Mouse (Mus musculus) CH12.LX (cell line): ENCODE measurements around the gene Colq. TPM values are rescaled to one million over a fixed set of nuclear protein-coding genes. Genes with fewer than 3 reads are reported as not detected.

ENCODE experiments used
- DNase-seq: peaks from one replicate; pipeline ENCODE4 v3.0.0-alpha.2; 2013; ENCODE audit errors: extremely low read depth
- H3K27ac ChIP-seq: 2 replicates; pipeline ENCODE4 v1.5.1; 2012; ENCODE audit warnings: low read depth, mild to moderate bottlenecking, control low read depth, moderate library complexity; ENCODE audit not compliant: insufficient read depth
- H3K27me3 ChIP-seq: replicated peaks from 2 replicates; pipeline ENCODE3; 2012; ENCODE audit warnings: inconsistent platforms
- H3K36me3 ChIP-seq, 2 experiments: replicated peaks in 1 of 2; 2 replicates each; pipeline versions ENCODE3 to v1.6.1; 2012; ENCODE audit warnings: inconsistent platforms in 1 of 2, low read length in 1 of 2, mild to moderate bottlenecking in 1 of 2, mixed read lengths in 1 of 2, moderate library complexity in 1 of 2; ENCODE audit not compliant: control insufficient read depth in 1 of 2, insufficient read depth in 1 of 2
- H3K4me1 ChIP-seq, 2 experiments: 2 replicates each; pipeline ENCODE4 v1.6.1; 2012; ENCODE audit warnings: inconsistent platforms in 1 of 2, moderate library complexity in 1 of 2; ENCODE audit not compliant: insufficient read depth in 2 of 2, control insufficient read depth in 1 of 2
- H3K4me2 ChIP-seq: 2 replicates; pipeline ENCODE4 v1.6.1; 2012; ENCODE audit warnings: low read depth, mild to moderate bottlenecking, control low read depth; ENCODE audit not compliant: poor library complexity, insufficient read depth, severe bottlenecking
- H3K4me3 ChIP-seq, 3 experiments: fragments of 150-350 bp in 1 of 3; sonication (generic) in 1 of 3; replicated peaks in 1 of 3; 2 replicates each; pipeline versions ENCODE3 to v1.5.1; 2011 to 2012; ENCODE audit warnings: low read depth in 2 of 3, low read length in 2 of 3, mild to moderate bottlenecking in 2 of 3, moderate library complexity in 2 of 3, control low read depth in 1 of 3, improper control_type of control experiment in 1 of 3, inconsistent platforms in 1 of 3, mixed read lengths in 1 of 3; ENCODE audit not compliant: poor library complexity in 1 of 3
- H3K79me2 ChIP-seq: replicated peaks from 2 replicates; pipeline ENCODE4 v1.6.1; 2012; ENCODE audit warnings: mild to moderate bottlenecking, moderate library complexity; ENCODE audit not compliant: control insufficient read depth, poor library complexity, insufficient read depth, severe bottlenecking; ENCODE audit errors: extremely low read depth
- H3K9ac ChIP-seq: 2 replicates; pipeline ENCODE4 v1.6.1; 2012; ENCODE audit warnings: low read depth, mild to moderate bottlenecking, control low read depth, moderate library complexity; ENCODE audit not compliant: insufficient read depth
- H3K9me3 ChIP-seq: replicated peaks from 2 replicates; pipeline ENCODE3; 2012; ENCODE audit warnings: low read length, inconsistent platforms, mixed read lengths
- BHLHE40 ChIP-seq: IDR thresholded peaks from 2 replicates; pipeline ENCODE4 v1.6.1; 2011; ENCODE audit warnings: mild to moderate bottlenecking, low read depth, low read length, improper control_type of control experiment
- CHD1 ChIP-seq: IDR thresholded peaks from 2 replicates; pipeline ENCODE4 v1.6.1; 2012; ENCODE audit warnings: low read depth, low read length, improper control_type of control experiment, inconsistent platforms
- CTCF ChIP-seq, 2 experiments: IDR thresholded peaks in 1 of 2; conservative IDR thresholded peaks in 1 of 2; 2 replicates each; pipeline ENCODE4 v1.5.1; 2011 to 2012; ENCODE audit warnings: low read depth in 2 of 2, low read length in 2 of 2, improper control_type of control experiment in 1 of 2, inconsistent platforms in 1 of 2, mild to moderate bottlenecking in 1 of 2, moderate library complexity in 1 of 2
- EP300 ChIP-seq: IDR thresholded peaks from 2 replicates; pipeline ENCODE4 v1.6.1; 2011; ENCODE audit warnings: low read length, improper control_type of control experiment
- ETS1 ChIP-seq: conservative IDR thresholded peaks from 2 replicates; pipeline ENCODE4 v1.6.1; 2012; ENCODE audit warnings: low read depth, mild to moderate bottlenecking, inconsistent platforms, low read length, improper control_type of control experiment, moderate library complexity
- GABPA ChIP-seq: IDR thresholded peaks from 2 replicates; pipeline ENCODE4 v1.6.1; 2012; ENCODE audit warnings: low read depth, low read length, improper control_type of control experiment, inconsistent platforms; ENCODE audit not compliant: insufficient replicate concordance
- JUN ChIP-seq: IDR thresholded peaks from 2 replicates; pipeline ENCODE4 v1.6.1; 2011; ENCODE audit warnings: low read depth, mild to moderate bottlenecking, low read length, improper control_type of control experiment, moderate library complexity; ENCODE audit not compliant: insufficient read depth
- KAT2A ChIP-seq: IDR thresholded peaks from 2 replicates; pipeline ENCODE4 v1.6.1; 2012; ENCODE audit warnings: low read length, improper control_type of control experiment, inconsistent platforms; ENCODE audit not compliant: insufficient replicate concordance
- MAFK ChIP-seq: IDR thresholded peaks from 2 replicates; pipeline ENCODE4 v1.6.1; 2011; ENCODE audit warnings: low read length, improper control_type of control experiment; ENCODE audit not compliant: insufficient replicate concordance
- MAX ChIP-seq: IDR thresholded peaks from 2 replicates; pipeline ENCODE4 v1.6.1; 2011; ENCODE audit warnings: low read length, improper control_type of control experiment
- MEF2A ChIP-seq: IDR thresholded peaks from 2 replicates; pipeline ENCODE4 v1.6.1; 2014; ENCODE audit warnings: low read depth, mild to moderate bottlenecking, inconsistent platforms, low read length, improper control_type of control experiment, borderline replicate concordance
- MXI1 ChIP-seq: IDR thresholded peaks from 2 replicates; pipeline ENCODE4 v1.6.1; 2011; ENCODE audit warnings: mild to moderate bottlenecking, low read depth, low read length, improper control_type of control experiment
- MYC ChIP-seq: IDR thresholded peaks from 2 replicates; pipeline ENCODE4 v1.6.1; 2011; ENCODE audit warnings: low read depth, mild to moderate bottlenecking, improper control_type of control experiment, low read length
- POLR2AphosphoS2 ChIP-seq: IDR thresholded peaks from 2 replicates; pipeline ENCODE4 v1.6.1; 2011; ENCODE audit warnings: low read depth, low read length, improper control_type of control experiment
- RAD21 ChIP-seq: IDR thresholded peaks from 2 replicates; pipeline ENCODE4 v1.6.1; 2011; ENCODE audit warnings: low read depth, mild to moderate bottlenecking, low read length, improper control_type of control experiment, moderate library complexity
- SIN3A ChIP-seq: IDR thresholded peaks from 2 replicates; pipeline ENCODE4 v1.6.1; 2012; ENCODE audit warnings: low read length, improper control_type of control experiment, inconsistent platforms
- SMC3 ChIP-seq: IDR thresholded peaks from 2 replicates; pipeline ENCODE4 v1.6.1; 2011; ENCODE audit warnings: low read depth, low read length, improper control_type of control experiment
- TBP ChIP-seq: conservative IDR thresholded peaks from 2 replicates; pipeline ENCODE4 v1.6.1; 2011; ENCODE audit warnings: low read depth, low read length, improper control_type of control experiment
- TCF12 ChIP-seq: IDR thresholded peaks from 2 replicates; pipeline ENCODE4 v1.6.1; 2014; ENCODE audit warnings: low read depth, mild to moderate bottlenecking, inconsistent platforms, low read length, improper control_type of control experiment
- USF1 ChIP-seq: IDR thresholded peaks from 2 replicates; pipeline ENCODE4 v1.6.1; 2014; ENCODE audit warnings: low read depth, mild to moderate bottlenecking, inconsistent platforms, low read length, improper control_type of control experiment
- USF2 ChIP-seq: conservative IDR thresholded peaks from 2 replicates; pipeline ENCODE4 v1.6.1; 2011; ENCODE audit warnings: low read depth, low read length, improper control_type of control experiment
- ZKSCAN1 ChIP-seq: IDR thresholded peaks from 2 replicates; pipeline ENCODE4 v1.6.1; 2012; ENCODE audit warnings: low read depth, inconsistent platforms, low read length, improper control_type of control experiment, borderline replicate concordance
- dilution Hi-C: fragments of 300-500 bp; cut with MboI; formaldehyde crosslinking; loops from 2 replicates; pipeline ENCODE4 v1.14.3; 2020; ENCODE audit warnings: low sequenced_read_pairs; ENCODE audit not compliant: extremely low pct_unique_long_range_greater_than_20kb, extremely low pct_ligation_motif_present
- in situ Hi-C: fragments of 300-500 bp; cut with MboI; formaldehyde crosslinking; loops from 3 replicates; pipeline ENCODE4 v1.14.3; 2019; ENCODE audit warnings: low sequenced_read_pairs, low pct_ligation_motif_present, low pct_unique_long_range_greater_than_20kb, mixed read lengths
- polyA plus RNA-seq: library from polyadenylated mRNA; unstranded; fragments of >175 nt; gene quantifications from 2 replicates; pipeline ENCODE4 v1.2.1, GENCODE M21; 2012; ENCODE audit warnings: low read depth; ENCODE audit not compliant: insufficient read length
- total RNA-seq, 2 experiments: library from RNA; depleted of rRNA; stranded (reverse); fragments of 300-350 nt in 1 of 2; fragments of >200 nt in 1 of 2; gene quantifications; 2 replicates each; pipeline ENCODE4 v1.2.3; 2012 to 2014

Colq gene
- total and polyA plus RNA-seq, 3 experiments = 1.7 to 4.6 (median 4.2) TPM

- dilution Hi-C loops = no loop called here
- TF ChIP-seq MEF2A = no peak
- no peak for TF ChIP-seq USF2
- no peak for TF ChIP-seq BHLHE40
- TF ChIP-seq ETS1 = peak; percentile 30; the same call in 1 of the 2 replicates
- no peak for TF ChIP-seq KAT2A
- TF ChIP-seq ZKSCAN1 = no peak
- peak; percentile 54; the same call in 1 of the 2 replicates for TF ChIP-seq MYC
- TF ChIP-seq GABPA = no peak
- TF ChIP-seq RAD21 = no peak
- 0 out of 2 replicates have a peak, but pooled peaks have one; percentile 40 for TF ChIP-seq CHD1
- TF ChIP-seq POLR2AphosphoS2 = no peak
- peak; percentile 83 for TF ChIP-seq MAX
- peak; percentile 55; the same call in 1 of the 2 replicates for TF ChIP-seq MXI1
- TF ChIP-seq, all 38 proteins: peak for 5
- Histone ChIP-seq H3K4me1 (peaks cover 11 to 65% of the 10 kb centered on the region in 2 experiments), H3K9ac (peak overlapping the region; percentile 92), H3K27ac (peak overlapping the region; percentile 20; the same call in 1 of the 2 replicates), H3K4me3 (peak overlapping the region; percentile 71 to 99 (median 82)), H3K36me3 (peaks cover 33 to 53% of the 10 kb centered on the region in 2 experiments), H3K4me2 (peak overlapping the region; percentile 78), H3K9me3 (no peaks in the 10 kb centered on the region), H3K27me3 (no peaks in the 10 kb centered on the region), H3K79me2 (peaks cover 80% of the 10 kb centered on the region)
- in situ Hi-C loops = no loop called here
- peak; percentile 64 for DNase-seq
These were observed 94.9 kb downstream of the Colq start for GRCm38 (mm10) chr14:31496241-31496646.

GRCm38 (mm10) chr14:31495538-31495937 lies 95.6 kb downstream of the Colq start:
- Histone ChIP-seq H3K27me3 (no peaks in the 10 kb centered on the region), H3K36me3 (peaks cover 32 to 54% of the 10 kb centered on the region in 2 experiments), H3K27ac (peak overlapping the region; percentile 20; the same call in 1 of the 2 replicates), H3K4me3 (peak overlapping the region; percentile 71 to 99 (median 82)), H3K9me3 (no peaks in the 10 kb centered on the region), H3K9ac (peak overlapping the region; percentile 92), H3K4me1 (peaks cover 11 to 70% of the 10 kb centered on the region in 2 experiments), H3K4me2 (peak overlapping the region; percentile 78), H3K79me2 (peaks cover 81% of the 10 kb centered on the region)
- no peak for DNase-seq
- TF ChIP-seq USF1 (no peak), GABPA (no peak), SIN3A (no peak), USF2 (no peak), TCF12 (no peak), MXI1 (no peak), ZKSCAN1 (no peak), SMC3 (no peak), JUN (no peak), TBP (no peak), CTCF (conservative IDR thresholded peaks at IDR 0.05 in 1 of 2, IDR thresholded peaks at IDR 0.05 in 1 of 2; ENCODE audit: low read depth in 2 of 2, low read length in 2 of 2) (no peak), MAFK (no peak), EP300 (no peak), MEF2A (no peak), RAD21 (no peak), POLR2AphosphoS2 (no peak; the same call in 1 of the 2 replicates)
- dilution Hi-C loops (no loop called here), in situ Hi-C loops (no loop called here)
